Mouse (Mus musculus) lung, adult 18-20 months (tissue): ENCODE results near the gene Cx3cr1.

ENCODE experiments used
- DNase-seq, 2 experiments: peaks; one replicate each; pipeline ENCODE4 v3.0.0; 2022; ENCODE audit warnings: mixed read lengths in 2 of 2

Gene Cx3cr1

GRCm38 (mm10) chr9:119973281-119973680 is 96.4 kb downstream of the Cx3cr1 start:
- DNase-seq, result no peak

GRCm38 (mm10) chr9:119972582-119972981 is 97.1 kb downstream of the Cx3cr1 start:
- no peak for DNase-seq

- DNase-seq, result no peak
Measured at GRCm38 (mm10) chr9:119972166-119972565, 97.5 kb downstream of the Cx3cr1 start.

- DNase-seq, result peak in 1 of 2 experiments; percentile 41
Measured at GRCm38 (mm10) chr9:119970763-119971656, 98.7 kb downstream of the Cx3cr1 start.

- peak; percentile 70 to 82 for DNase-seq
Measured at GRCm38 (mm10) chr9:119970221-119970620, 99.5 kb downstream of the Cx3cr1 start.

- no peak for DNase-seq
Measured at GRCm38 (mm10) chr9:119969811-119970210, 99.9 kb downstream of the Cx3cr1 start.

- no peak for DNase-seq
Measured at GRCm38 (mm10) chr9:119966221-119966910, 103.3 kb downstream of the Cx3cr1 start.

GRCm38 (mm10) chr9:119965186-119965585 is 104.5 kb downstream of the Cx3cr1 start:
- DNase-seq, result no peak

GRCm38 (mm10) chr9:119964206-119964605 is 105.5 kb downstream of the Cx3cr1 start:
- peak; percentile 77 to 86 for DNase-seq

GRCm38 (mm10) chr9:119962987-119963667 is 106.6 kb downstream of the Cx3cr1 start:
- DNase-seq, result peak; percentile 81 to 87

GRCm38 (mm10) chr9:119962216-119962615 is 107.5 kb downstream of the Cx3cr1 start:
- DNase-seq, result no peak

- no peak for DNase-seq
Measured at GRCm38 (mm10) chr9:119958835-119959234, 110.8 kb downstream of the Cx3cr1 start.

GRCm38 (mm10) chr9:119951388-119951787 is 118.3 kb downstream of the Cx3cr1 start:
- DNase-seq, result no peak

- DNase-seq, result no peak
Measured at GRCm38 (mm10) chr9:119950434-119950833, 119.2 kb downstream of the Cx3cr1 start.

- DNase-seq, result no peak
Measured at GRCm38 (mm10) chr9:119948804-119949203, 120.9 kb downstream of the Cx3cr1 start.

- no peak for DNase-seq
Measured at GRCm38 (mm10) chr9:119945173-119945900, 124.3 kb downstream of the Cx3cr1 start.

GRCm38 (mm10) chr9:119943326-119943725 is 126.4 kb downstream of the Cx3cr1 start:
- no peak for DNase-seq

GRCm38 (mm10) chr9:119941861-119942260 is 127.8 kb downstream of the Cx3cr1 start:
- DNase-seq, result no peak

GRCm38 (mm10) chr9:119941407-119941806 is 128.3 kb downstream of the Cx3cr1 start:
- no peak for DNase-seq

- peak in 1 of 2 experiments; percentile 33 for DNase-seq
Measured at GRCm38 (mm10) chr9:119939646-119940045, 130.0 kb downstream of the Cx3cr1 start.

- no peak for DNase-seq
Measured at GRCm38 (mm10) chr9:119938496-119938895, 131.2 kb downstream of the Cx3cr1 start.

- peak; percentile 92 to 95 for DNase-seq
Measured at GRCm38 (mm10) chr9:119937005-119937773, 132.5 kb downstream of the Cx3cr1 start, which contains the start of the genes Gorasp1 and Ttc21a. Gene Gorasp1 (minus strand): TSS chr9:119937565. Gene Ttc21a (plus strand): TSS chr9:119937606.
